Comparison of ENCODE assay signal across 8 mouse cellular contexts in genomic region chr2:133113642-133114041, GRCm38 (mm10).
DNase-seq lines count a peak whose midpoint lies in the region; ATAC-seq and TF ChIP-seq lines count a peak whose summit lies in the region.
"Had no signal": no experiment of that assay in that cellular context is flagged by ENCODE, and none has a peak within 500 bp of the region (broad histone marks: within the 10 kb centered on the region; RNA-seq: fewer than 3 reads in every experiment).

No protein-coding gene starts in this region.

- H3K9me3 ChIP-seq in forebrain, embryonic 11.5 days (ENCODE audit: control insufficient read depth, low read length) = no peaks in the 10 kb centered on the region

- no peaks in the 10 kb centered on the region for H3K27me3 ChIP-seq in forebrain, embryonic 11.5 days (ENCODE audit: control insufficient read depth, insufficient read depth, low read length)

- no peaks in the 10 kb centered on the region for H3K4me1 ChIP-seq in forebrain, embryonic 11.5 days (replicated peaks; ENCODE audit: control insufficient read depth, insufficient read depth, low read length)

- TF ChIP-seq POLR2A in brain, embryonic 14.5 days (IDR thresholded peaks at IDR 0.05; ENCODE audit: borderline replicate concordance, extremely low read depth, insufficient read depth, insufficient read length, poor library complexity, severe bottlenecking) = no peak

- peak; percentile 99 for TF ChIP-seq CTCF in brain, embryonic 14.5 days (IDR thresholded peaks at IDR 0.05; ENCODE audit: borderline replicate concordance, extremely low read depth, insufficient read depth, insufficient read length)

- intact Hi-C loops in heart, postnatal 10 days (cut with DNase I) = loop anchor here (2.0 to 10.0 kb wide), 3 partner anchors 439 to 1371 kb away; partner anchors contain the start of gene Bmp2

- peak; percentile 43 for ATAC-seq in forebrain, embryonic 11.5 days (replicated peaks; ENCODE audit: low FRiP score)

- peak; percentile 55 for DNase-seq in Muller cell, postnatal 12 days (ENCODE audit: inconsistent ontology term)
- peak; percentile 87 for DNase-seq in brain, embryonic 14.5 days (ENCODE audit: low read depth)
- DNase-seq in forebrain, embryonic 11.5 days (ENCODE audit: low spot score) = peak; percentile 82
- peak; percentile 48 to 72 for DNase-seq in heart, postnatal 10 days
- DNase-seq in layer of hippocampus, adult 8-10 months (ENCODE audit: low spot score in 2 of 2) = peak; percentile 23 to 65
- DNase-seq in lung, postnatal 25 days (ENCODE audit: low spot score) = peak; percentile 30
- peak; percentile 79 for DNase-seq in right cerebral cortex, postnatal 14 days

- no peak overlapping the region for H3K27ac ChIP-seq in forebrain, embryonic 11.5 days (ENCODE audit: low read depth, low read length)
- H3K27ac ChIP-seq: macrophage had no signal

- no peak overlapping the region for H3K9ac ChIP-seq in forebrain, embryonic 11.5 days (ENCODE audit: low read length)

- 30% methylated on average over 10 of the region's 10 CpGs for WGBS in forebrain, embryonic 11.5 days

- H3K36me3 ChIP-seq in forebrain, embryonic 11.5 days (ENCODE audit: control insufficient read depth, insufficient read depth, low read length) = no peaks in the 10 kb centered on the region

- H3K4me3 ChIP-seq in forebrain, embryonic 11.5 days (ENCODE audit: low read depth, low read length) = no peak overlapping the region

- H3K4me2 ChIP-seq in forebrain, embryonic 11.5 days (ENCODE audit: low read depth, low read length, severe bottlenecking) = no peak overlapping the region

Comparison
In these comparisons a context has a peak if more than half of its experiments do, and no peak if none do; other contexts are left out.
1. DNase-seq: peak in every context shown above with its lines; median percentile 87 in brain, embryonic 14.5 days; 82 in forebrain, embryonic 11.5 days; 79 in right cerebral cortex, postnatal 14 days; 60 in heart, postnatal 10 days; 55 in Muller cell, postnatal 12 days; 44 in layer of hippocampus, adult 8-10 months; 30 in lung, postnatal 25 days.